19 mouse cellular contexts compared by ENCODE assay signal in genomic region chr11:119623800-119624199, GRCm38 (mm10). TPM values are rescaled to one million over a fixed set of nuclear protein-coding genes. Genes with fewer than 3 reads are reported as not detected.
DNase-seq lines count a peak whose midpoint lies in the region; ATAC-seq and TF ChIP-seq lines count a peak whose summit lies in the region.
"Had no signal": no experiment of that assay in that cellular context is flagged by ENCODE, and none has a peak within 500 bp of the region (broad histone marks: within the 10 kb centered on the region; RNA-seq: fewer than 3 reads in every experiment).

No protein-coding gene starts in this region.

- no peaks in the 10 kb centered on the region for H3K9me3 ChIP-seq in liver, postnatal 0 days (ENCODE audit: low read length)
- no peaks in the 10 kb centered on the region for H3K9me3 ChIP-seq in liver, embryonic 15.5 days (replicated peaks)
- H3K9me3 ChIP-seq in lung, postnatal 0 days (ENCODE audit: low read length) = no peaks in the 10 kb centered on the region
- no peaks in the 10 kb centered on the region for H3K9me3 ChIP-seq in midbrain, embryonic 15.5 days
- H3K9me3 ChIP-seq: embryonic facial prominence, embryonic 13.5 days; forebrain, embryonic 12.5 days; heart, embryonic 12.5 days; hindbrain, embryonic 13.5 days had no signal

- TF ChIP-seq CTCF in gastrocnemius, adult 2 months (IDR thresholded peaks at IDR 0.05) = no peak
- TF ChIP-seq CTCF in liver, postnatal 0 days (IDR thresholded peaks at IDR 0.05; ENCODE audit: low read depth) = no peak
- TF ChIP-seq CTCF in lung, postnatal 0 days (IDR thresholded peaks at IDR 0.05) = no peak

- H3K4me3 ChIP-seq in gastrocnemius, adult 2 months = no peak overlapping the region
- no peak overlapping the region for H3K4me3 ChIP-seq in liver, postnatal 0 days (ENCODE audit: low read depth, low read length)
- H3K4me3 ChIP-seq in liver, embryonic 15.5 days (replicated peaks) = no peak overlapping the region
- H3K4me3 ChIP-seq in lung, postnatal 0 days (ENCODE audit: low read depth, low read length) = no peak overlapping the region
- H3K4me3 ChIP-seq in midbrain, embryonic 15.5 days = no peak overlapping the region
- H3K4me3 ChIP-seq: embryonic facial prominence, embryonic 13.5 days; forebrain, embryonic 12.5 days; heart, embryonic 12.5 days; hindbrain, embryonic 13.5 days had no signal

- DNase-seq in gastrocnemius, adult 2 months = no peak
- DNase-seq in gastrocnemius, postnatal 10 days = no peak
- peak; percentile 26 for DNase-seq in liver
- no peak for DNase-seq in liver, postnatal 0 days
- DNase-seq in lung, postnatal 0 days (ENCODE audit: low spot score) = no peak
- no peak for DNase-seq in cerebellum, postnatal 25 days
- DNase-seq: cerebellum, adult 11 months; cerebellum, adult 9-10 months; cerebellum, postnatal 36 days; heart, postnatal 4 days had no signal

- H3K4me1 ChIP-seq in liver, postnatal 0 days (ENCODE audit: insufficient read depth) = no peaks in the 10 kb centered on the region
- peaks cover 24% of the 10 kb centered on the region for H3K4me1 ChIP-seq in liver, embryonic 15.5 days (replicated peaks)
- no peaks in the 10 kb centered on the region for H3K4me1 ChIP-seq in lung, postnatal 0 days (ENCODE audit: insufficient read depth, low read depth, low read length)
- H3K4me1 ChIP-seq in midbrain, embryonic 15.5 days = no peaks in the 10 kb centered on the region

- H3K27me3 ChIP-seq in liver, postnatal 0 days (ENCODE audit: insufficient read depth, low read length) = no peaks in the 10 kb centered on the region
- H3K27me3 ChIP-seq in liver, embryonic 15.5 days = no peaks in the 10 kb centered on the region
- no peaks in the 10 kb centered on the region for H3K27me3 ChIP-seq in lung, postnatal 0 days (replicated peaks; ENCODE audit: insufficient read depth, low read length)
- no peaks in the 10 kb centered on the region for H3K27me3 ChIP-seq in midbrain, embryonic 15.5 days (replicated peaks)
- H3K27me3 ChIP-seq: embryonic facial prominence, embryonic 13.5 days; forebrain, embryonic 12.5 days; heart, embryonic 12.5 days; hindbrain, embryonic 13.5 days; Patski had no signal

- no peak overlapping the region for H3K9ac ChIP-seq in liver, postnatal 0 days (replicated peaks)
- no peak overlapping the region for H3K9ac ChIP-seq in liver, embryonic 15.5 days
- H3K9ac ChIP-seq in lung, postnatal 0 days (replicated peaks; ENCODE audit: low read depth) = no peak overlapping the region
- no peak overlapping the region for H3K9ac ChIP-seq in midbrain, embryonic 15.5 days
- H3K9ac ChIP-seq: embryonic facial prominence, embryonic 13.5 days; forebrain, embryonic 12.5 days; heart, embryonic 12.5 days; hindbrain, embryonic 13.5 days had no signal

- ATAC-seq in liver, postnatal 0 days = no peak
- ATAC-seq in liver, embryonic 15.5 days (ENCODE audit: insufficient read depth) = peak; percentile 54; the same call in 1 of the 2 replicates
- no peak for ATAC-seq in lung, postnatal 0 days
- no peak for ATAC-seq in midbrain, embryonic 15.5 days (replicated peaks)
- ATAC-seq: activated CD4-positive, CD25-positive, alpha-beta regulatory T cell, adult 4 months; forebrain, embryonic 16.5 days; Patski had no signal

- peak overlapping the region; percentile 87 for H3K27ac ChIP-seq in gastrocnemius, adult 2 months
- H3K27ac ChIP-seq in liver, postnatal 0 days (ENCODE audit: low read depth) = no peak overlapping the region
- no peak overlapping the region for H3K27ac ChIP-seq in liver, embryonic 15.5 days (replicated peaks)
- H3K27ac ChIP-seq in lung, postnatal 0 days (ENCODE audit: low read length) = no peak overlapping the region
- no peak overlapping the region for H3K27ac ChIP-seq in midbrain, embryonic 15.5 days
- H3K27ac ChIP-seq: embryonic facial prominence, embryonic 13.5 days; forebrain, embryonic 12.5 days; hindbrain, embryonic 13.5 days had no signal

- intact Hi-C loops in gastrocnemius, adult 2 months (cut with DNase I) = loop anchor here (2.0 kb wide), 1 partner anchor 39 kb away; no protein-coding TSS in a partner anchor

- no peak overlapping the region for H3K4me2 ChIP-seq in liver, postnatal 0 days (ENCODE audit: low read depth, low read length)
- no peak overlapping the region for H3K4me2 ChIP-seq in liver, embryonic 15.5 days
- H3K4me2 ChIP-seq in lung, postnatal 0 days (replicated peaks; ENCODE audit: low read depth, low read length) = no peak overlapping the region
- no peak overlapping the region for H3K4me2 ChIP-seq in midbrain, embryonic 15.5 days
- H3K4me2 ChIP-seq: embryonic facial prominence, embryonic 13.5 days; forebrain, embryonic 12.5 days; heart, embryonic 12.5 days; hindbrain, embryonic 13.5 days had no signal

- 60% methylated on average over 8 of the region's 8 CpGs for WGBS in liver, postnatal 0 days (ENCODE audit: insufficient replicate concordance)
- 28% methylated on average over 8 of the region's 8 CpGs for WGBS in liver, embryonic 15.5 days (ENCODE audit: insufficient replicate concordance)
- 80% methylated on average over 8 of the region's 8 CpGs for WGBS in lung, postnatal 0 days
- WGBS in midbrain, embryonic 15.5 days = 88% methylated on average over 8 of the region's 8 CpGs

- H3K36me3 ChIP-seq in liver, postnatal 0 days (replicated peaks; ENCODE audit: insufficient read depth, low read length) = 0 out of 2 replicates have a peak, but pooled peaks cover 3% of the 10 kb centered on the region
- H3K36me3 ChIP-seq in liver, embryonic 15.5 days (replicated peaks) = no peaks in the 10 kb centered on the region
- no peaks in the 10 kb centered on the region for H3K36me3 ChIP-seq in lung, postnatal 0 days (ENCODE audit: insufficient read depth, low read length)
- H3K36me3 ChIP-seq in midbrain, embryonic 15.5 days (replicated peaks) = no peaks in the 10 kb centered on the region
- H3K36me3 ChIP-seq: heart, embryonic 12.5 days; hindbrain, embryonic 13.5 days had no signal

- no peak for TF ChIP-seq EP300 in liver, postnatal 0 days (IDR thresholded peaks at IDR 0.05; ENCODE audit: low read depth)
- no peak for TF ChIP-seq EP300 in lung, postnatal 0 days (IDR thresholded peaks at IDR 0.05)

RNA-seq across cellular contexts. Expression of gene Rptor, which starts 21.1 kb away (rescaled TPM):
- 10 to 100 TPM; 24.9 to 32.5 TPM for total RNA-seq in gastrocnemius, adult 2 months (2021)
- 10 to 100 TPM; 30.6 to 34.8 TPM for total RNA-seq in gastrocnemius, postnatal 10 days (2021)
- 3.1 TPM in 2 replicates for polyA plus RNA-seq in liver, postnatal 0 days (2015; fragmentation: Nextera tagmentation; extraction: Ambion mirVana)
- polyA plus RNA-seq in liver, embryonic 15.5 days (2015; fragmentation: Nextera tagmentation; extraction: Ambion mirVana) = 4.9 and 5.9 TPM in 2 replicates
- polyA plus RNA-seq in lung, postnatal 0 days (2015; fragmentation: Nextera tagmentation; extraction: Ambion mirVana) = 5.3 and 5.6 TPM in 2 replicates
- 13.1 and 14.6 TPM in 2 replicates for polyA plus RNA-seq in midbrain, embryonic 15.5 days (2015; fragmentation: Nextera tagmentation; extraction: Ambion mirVana)
